7 mouse cellular contexts compared by ENCODE assay signal in the genomic region with DNA sequence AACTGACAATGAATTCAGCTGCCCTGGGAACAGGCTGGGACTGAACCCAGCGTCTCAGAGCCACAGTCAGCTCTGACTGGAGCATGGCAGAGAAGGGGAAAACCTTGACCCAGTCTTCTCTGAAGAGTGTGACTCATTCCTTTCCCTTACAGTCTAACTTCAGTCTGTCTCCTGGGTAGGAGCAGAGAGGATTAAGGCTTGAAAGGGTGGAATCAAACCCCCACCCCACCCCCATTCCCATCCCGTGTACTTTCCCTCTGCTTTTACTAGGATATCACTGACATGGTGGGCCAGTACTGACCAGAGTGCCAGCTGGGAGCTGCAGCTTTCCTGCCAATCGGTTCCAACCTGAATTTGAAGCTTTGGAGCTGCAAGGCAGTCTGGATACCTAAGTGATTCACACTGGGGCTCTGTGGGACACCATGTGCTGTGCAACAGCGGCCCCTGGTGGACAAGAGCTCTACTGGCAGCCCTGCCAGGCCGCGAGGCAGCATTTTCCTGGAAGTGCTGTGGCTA.
DNase-seq lines count a peak whose midpoint lies in the region; ATAC-seq and TF ChIP-seq lines count a peak whose summit lies in the region.

No protein-coding gene starts in this region.

- TF ChIP-seq CTCF in kidney, adult 2 months (conservative IDR thresholded peaks at IDR 0.05; ENCODE audit: insufficient read depth, insufficient read length, low read depth, low read length), result peak; percentile 93
- TF ChIP-seq CTCF in spleen, adult 2 months (IDR thresholded peaks at IDR 0.05; ENCODE audit: extremely low read depth, insufficient read depth, insufficient read length, insufficient replicate concordance), result peak; percentile 93

- H3K36me3 ChIP-seq in embryonic facial prominence, embryonic 11.5 days (replicated peaks; ENCODE audit: control insufficient read depth, insufficient read depth, low read depth, low read length), result no peaks in the 10 kb centered on the region
- no peaks in the 10 kb centered on the region for H3K36me3 ChIP-seq in kidney, adult 2 months (ENCODE audit: control insufficient read depth, insufficient read depth, low read length)
- H3K36me3 ChIP-seq in limb, embryonic 11.5 days (ENCODE audit: control insufficient read depth, insufficient read depth, low read length), result no peaks in the 10 kb centered on the region
- no peaks in the 10 kb centered on the region for H3K36me3 ChIP-seq in midbrain, embryonic 15.5 days (replicated peaks)
- no peaks in the 10 kb centered on the region for H3K36me3 ChIP-seq in spleen, adult 2 months (ENCODE audit: control insufficient read depth, insufficient read depth, low read length)

- H3K4me1 ChIP-seq in embryonic facial prominence, embryonic 11.5 days (ENCODE audit: control insufficient read depth, insufficient read depth, low read length), result no peaks in the 10 kb centered on the region
- H3K4me1 ChIP-seq in kidney, adult 2 months (ENCODE audit: control insufficient read depth, insufficient read depth, low read length), result 0 out of 2 replicates have a peak, but pooled peaks cover 3% of the 10 kb centered on the region
- H3K4me1 ChIP-seq in limb, embryonic 11.5 days (ENCODE audit: control insufficient read depth, insufficient read depth, low read length), result no peaks in the 10 kb centered on the region
- H3K4me1 ChIP-seq in midbrain, embryonic 15.5 days, result no peaks in the 10 kb centered on the region
- no peaks in the 10 kb centered on the region for H3K4me1 ChIP-seq in spleen, adult 2 months (ENCODE audit: control insufficient read depth, insufficient read depth, insufficient read length)

- no peaks in the 10 kb centered on the region for H3K9me3 ChIP-seq in embryonic facial prominence, embryonic 11.5 days (replicated peaks; ENCODE audit: control insufficient read depth, low read length)
- no peaks in the 10 kb centered on the region for H3K9me3 ChIP-seq in limb, embryonic 11.5 days (ENCODE audit: control insufficient read depth, low read length)
- no peaks in the 10 kb centered on the region for H3K9me3 ChIP-seq in midbrain, embryonic 15.5 days

- 6% methylated on average over 6 of the region's 6 CpGs for WGBS in embryonic facial prominence, embryonic 11.5 days
- 16% methylated on average over 6 of the region's 6 CpGs for WGBS in kidney, adult 2 months
- 11% methylated on average over 6 of the region's 6 CpGs for WGBS in limb, embryonic 11.5 days
- 6% methylated on average over 6 of the region's 6 CpGs for WGBS in midbrain, embryonic 15.5 days
- 23% methylated on average over 6 of the region's 6 CpGs for WGBS in spleen, adult 2 months

- no peak overlapping the region for H3K4me2 ChIP-seq in embryonic facial prominence, embryonic 11.5 days (ENCODE audit: low read depth, low read length)
- H3K4me2 ChIP-seq in limb, embryonic 11.5 days (ENCODE audit: low read depth, severe bottlenecking), result no peak overlapping the region
- H3K4me2 ChIP-seq in midbrain, embryonic 15.5 days, result no peak overlapping the region

- H3K9ac ChIP-seq in embryonic facial prominence, embryonic 11.5 days (replicated peaks; ENCODE audit: low read length), result 0 out of 2 replicates have a peak overlapping the region, but pooled peaks have one; percentile 13
- no peak overlapping the region for H3K9ac ChIP-seq in limb, embryonic 11.5 days (ENCODE audit: low read length)
- no peak overlapping the region for H3K9ac ChIP-seq in midbrain, embryonic 15.5 days

- H3K27ac ChIP-seq in embryonic facial prominence, embryonic 11.5 days (replicated peaks; ENCODE audit: low read depth, low read length), result no peak overlapping the region
- no peak overlapping the region for H3K27ac ChIP-seq in kidney, adult 2 months (ENCODE audit: insufficient read depth, low read depth, low read length)
- H3K27ac ChIP-seq in limb, embryonic 11.5 days (replicated peaks; ENCODE audit: low read depth, low read length), result no peak overlapping the region
- H3K27ac ChIP-seq in midbrain, embryonic 15.5 days, result no peak overlapping the region
- H3K27ac ChIP-seq in spleen, adult 2 months (ENCODE audit: insufficient read depth, low read length), result no peak overlapping the region

- TF ChIP-seq POLR2A in kidney, adult 2 months (IDR thresholded peaks at IDR 0.05; ENCODE audit: low read depth, low read length), result no peak
- no peak for TF ChIP-seq POLR2A in spleen, adult 2 months (IDR thresholded peaks at IDR 0.05; ENCODE audit: low read depth, low read length)

- DNase-seq in adrenal gland, postnatal 14 days, result peak; percentile 95
- DNase-seq in embryonic facial prominence, embryonic 11.5 days (ENCODE audit: low spot score), result peak; percentile 92
- DNase-seq in heart, adult 18-20 months, result peak; percentile 70 to 87
- DNase-seq in kidney, adult 2 months, result peak; percentile 76
- DNase-seq in limb, embryonic 11.5 days (ENCODE audit: low spot score), result peak; percentile 94
- DNase-seq in spleen, adult 2 months (ENCODE audit: low read depth in 1 of 2, low spot score in 2 of 2), result peak; percentile 11 to 59

- peak; percentile 92 for ATAC-seq in embryonic facial prominence, embryonic 11.5 days (replicated peaks; ENCODE audit: insufficient number of reproducible peaks, low FRiP score, low TSS enrichment, low read depth)
- ATAC-seq in limb, embryonic 11.5 days (ENCODE audit: insufficient number of reproducible peaks, low FRiP score, low TSS enrichment, low read depth), result peak; percentile 89; the same call in 1 of the 2 replicates
- peak; percentile 97 for ATAC-seq in midbrain, embryonic 15.5 days (replicated peaks)

- H3K27me3 ChIP-seq in embryonic facial prominence, embryonic 11.5 days (ENCODE audit: control insufficient read depth, insufficient read depth, low read length), result no peaks in the 10 kb centered on the region
- H3K27me3 ChIP-seq in kidney, adult 2 months (replicated peaks; ENCODE audit: control insufficient read depth, insufficient read depth, low read length), result no peaks in the 10 kb centered on the region
- H3K27me3 ChIP-seq in limb, embryonic 11.5 days (ENCODE audit: control insufficient read depth, insufficient read depth, low read length), result no peaks in the 10 kb centered on the region
- H3K27me3 ChIP-seq in midbrain, embryonic 15.5 days (replicated peaks), result 0 out of 2 replicates have a peak, but pooled peaks cover 2% of the 10 kb centered on the region
- no peaks in the 10 kb centered on the region for H3K27me3 ChIP-seq in spleen, adult 2 months (ENCODE audit: control insufficient read depth, insufficient read depth, low read length)

- no peak overlapping the region for H3K4me3 ChIP-seq in embryonic facial prominence, embryonic 11.5 days (ENCODE audit: low read depth, low read length)
- no peak overlapping the region for H3K4me3 ChIP-seq in kidney, adult 2 months (ENCODE audit: insufficient read depth, low read depth, low read length)
- H3K4me3 ChIP-seq in limb, embryonic 11.5 days (ENCODE audit: low read depth, low read length), result no peak overlapping the region
- no peak overlapping the region for H3K4me3 ChIP-seq in midbrain, embryonic 15.5 days
- H3K4me3 ChIP-seq in spleen, adult 2 months (ENCODE audit: extremely low read depth, insufficient read depth, insufficient read length), result no peak overlapping the region

Comparison
In these comparisons a context has a peak if more than half of its experiments do, and no peak if none do; other contexts are left out.
1. DNase-seq: peak in every context shown above with its lines; median percentile 95 in adrenal gland, postnatal 14 days; 94 in limb, embryonic 11.5 days; 92 in embryonic facial prominence, embryonic 11.5 days; 78 in heart, adult 18-20 months; 76 in kidney, adult 2 months; 35 in spleen, adult 2 months.